Mouse (Mus musculus) left cerebral cortex, postnatal 10 days (tissue): ENCODE measurements at regions not wholly inside any gene's neighbourhood (a gene's known extent, or its start where the extent isn't known, plus 50 kb on each side); places are given as distances from the start of the nearest gene placed in this dataset.
A peak's percentile ranks its signal among the peaks of the same experiment; 100 is the strongest.

Source experiments
- DNase-seq, 2 experiments: peaks; one replicate each; pipeline ENCODE4 v3.0.0; 2021 to 2022; ENCODE audit warnings: low spot score in 2 of 2, mixed read lengths in 1 of 2; ENCODE audit errors: extremely low spot score in 1 of 2
- intact Hi-C: fragments of 180-260 bp; cut with DNase I; formaldehyde crosslinking; loops from one replicate; pipeline ENCODE4 v1.15.1; 2025

GRCm38 (mm10) chr3:41426946-41427345 is 128.6 kb upstream of the Jade1 start:
- intact Hi-C loops: no loop called here
- no peak for DNase-seq

DNA sequence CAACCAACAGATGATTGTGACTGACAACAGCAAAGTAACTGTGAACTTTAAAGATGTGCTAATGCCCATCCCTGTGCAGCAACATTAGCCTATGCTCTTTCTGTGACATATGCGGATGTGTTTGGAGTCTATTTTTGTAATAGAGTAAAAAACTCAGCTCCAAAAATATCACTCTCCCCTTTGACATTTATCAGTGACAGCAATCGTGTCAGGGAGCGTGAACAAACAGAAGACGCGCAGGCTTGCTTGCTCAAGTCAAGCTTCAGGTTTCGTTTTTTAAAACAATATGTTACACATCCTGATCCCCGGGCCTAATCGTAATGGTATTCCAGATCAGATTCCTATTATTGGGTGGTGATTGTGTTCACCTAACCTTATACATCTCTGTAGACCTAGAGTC is 129.7 kb upstream of the Jade1 start:
- DNase-seq: no peak
- intact Hi-C loops: no loop called here

GRCm38 (mm10) chr3:41424142-41424939 is 131.2 kb upstream of the Jade1 start:
- no peak for DNase-seq
- intact Hi-C loops: no loop called here

DNA sequence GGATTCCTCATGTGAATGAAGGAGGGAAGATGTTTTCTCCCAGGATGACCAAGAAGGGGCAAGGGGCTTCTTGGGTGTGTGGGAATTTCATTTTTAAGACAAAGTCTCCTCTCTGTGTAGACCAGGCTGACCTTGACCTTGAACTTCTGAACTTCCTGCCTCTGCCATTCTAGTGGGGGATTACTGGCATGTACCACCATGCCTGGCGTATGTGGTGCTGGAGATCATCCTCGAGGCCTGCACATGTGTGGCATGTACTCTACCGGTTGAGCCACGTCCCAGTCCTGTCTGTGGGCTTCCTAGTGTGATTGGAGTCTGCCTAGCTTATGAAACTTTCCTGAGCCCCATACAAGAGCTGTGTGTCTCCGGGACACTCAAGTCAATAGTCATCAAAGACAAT is 131.9 kb upstream of the Jade1 start:
- DNase-seq: no peak
- intact Hi-C loops: no loop called here

DNA sequence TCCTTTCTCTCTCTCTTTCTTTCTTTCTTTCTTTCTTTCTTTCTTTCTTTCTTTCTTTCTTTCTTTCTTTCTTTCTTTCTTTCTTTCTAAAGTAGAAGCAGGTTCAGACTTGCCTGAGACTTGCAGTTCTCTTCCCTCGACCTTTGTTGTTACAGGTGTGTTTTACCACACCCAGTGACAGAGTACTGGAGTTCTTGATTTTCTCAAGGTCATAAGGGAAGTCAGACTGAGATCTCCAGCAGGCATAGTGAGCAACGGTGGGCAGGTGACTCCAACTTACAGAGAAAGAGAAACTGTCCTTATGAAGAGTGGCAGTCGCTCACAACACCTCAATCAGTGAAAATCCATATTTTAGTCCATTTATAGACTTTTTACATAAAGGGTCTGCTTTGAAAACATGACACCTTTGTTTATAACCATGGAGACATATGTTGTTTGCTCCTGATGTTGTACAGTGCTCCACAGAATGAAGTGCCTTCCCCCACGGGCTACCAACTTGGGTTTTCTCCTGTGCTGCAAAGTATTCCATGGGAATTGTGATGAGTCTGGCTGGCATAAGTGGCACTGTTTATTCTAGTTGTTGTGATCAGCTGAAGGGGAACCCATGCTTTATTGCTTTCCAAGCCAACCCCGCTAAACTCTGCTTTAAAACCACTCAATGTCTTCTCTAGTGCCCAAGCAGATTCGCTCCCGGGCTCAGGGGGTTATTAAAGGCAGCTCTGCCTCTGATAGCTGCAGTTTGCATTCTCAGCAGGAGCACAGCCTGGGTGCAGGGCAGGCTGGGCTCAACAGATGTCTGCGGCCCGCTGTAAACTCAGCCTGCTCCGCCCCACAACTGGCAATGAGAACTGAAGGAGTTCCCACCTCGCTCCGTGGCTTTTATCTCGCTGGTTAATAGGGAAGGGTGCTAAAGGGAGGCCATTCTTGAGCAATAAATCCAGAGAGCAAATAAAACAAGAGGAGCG is 132.6 kb upstream of the Jade1 start:
- no peak for DNase-seq
- intact Hi-C loops: no loop called here

DNA sequence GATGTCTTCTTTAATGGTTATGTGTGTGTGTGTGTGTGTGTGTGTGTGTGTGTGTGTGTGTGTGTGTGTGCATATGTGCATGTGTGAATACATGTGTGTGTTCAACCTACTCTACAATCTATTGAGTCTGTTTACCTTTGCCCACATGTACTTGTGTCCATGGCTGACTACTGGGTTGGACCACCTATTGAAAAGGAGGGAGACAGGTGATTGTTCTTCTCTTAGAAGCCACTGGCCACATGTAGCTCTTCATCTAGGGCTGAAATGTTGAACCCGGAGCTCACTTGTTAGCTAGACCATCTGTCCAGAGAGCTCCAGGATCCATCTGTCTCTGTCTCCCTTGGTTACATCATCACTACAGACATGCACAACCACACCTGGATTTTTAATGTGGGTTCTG is 141.8 kb upstream of the Jade1 start:
- intact Hi-C loops: no loop called here
- no peak for DNase-seq

GRCm38 (mm10) chr3:41412698-41413097 is 142.8 kb upstream of the Jade1 start:
- no peak for DNase-seq
- intact Hi-C loops: no loop called here

DNA sequence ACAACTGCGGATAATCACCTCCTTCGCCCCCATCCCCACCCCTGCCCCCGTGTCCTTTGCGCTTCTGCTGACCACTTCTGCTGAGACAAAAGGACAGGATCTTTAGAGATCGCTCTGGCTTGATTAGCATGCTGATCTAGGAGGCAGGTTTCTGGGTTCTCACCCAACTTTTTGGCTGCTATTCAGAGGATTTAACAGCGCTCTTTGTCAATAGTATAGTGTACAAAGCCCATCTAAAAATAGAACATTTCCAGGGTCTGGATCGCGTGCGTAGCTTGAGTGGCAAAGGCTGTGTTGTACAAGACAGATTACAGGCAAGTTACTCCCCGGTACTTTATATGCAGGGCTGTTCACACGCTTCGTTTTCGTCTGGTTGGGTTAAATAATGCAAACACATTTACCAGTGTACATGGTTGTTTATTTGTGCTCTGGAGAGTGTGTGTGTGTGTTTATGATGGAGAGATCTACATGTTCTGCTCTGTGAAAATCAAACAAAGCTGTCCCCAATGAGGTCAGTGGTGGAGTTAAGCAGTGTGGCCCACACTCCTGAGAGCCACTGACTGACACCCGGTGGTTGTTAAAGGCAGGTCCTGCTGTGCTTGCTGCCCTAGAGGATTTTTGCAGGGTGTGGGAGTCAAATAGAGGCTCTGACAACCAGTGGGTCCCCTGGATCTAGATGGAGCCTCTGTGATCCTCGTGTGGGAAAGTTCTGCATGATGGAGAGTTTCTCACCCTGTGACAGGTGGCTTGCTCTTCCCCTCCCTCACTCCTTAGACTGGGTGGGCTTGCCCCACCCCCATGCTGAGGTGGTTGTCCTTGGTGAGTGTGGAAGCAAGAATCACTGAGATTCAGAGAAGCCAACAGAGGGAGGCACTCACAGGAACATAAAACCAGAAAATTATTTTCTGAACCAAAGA is 146.5 kb upstream of the Jade1 start:
- no peak for DNase-seq
- intact Hi-C loops: loop anchor here (10.0 kb wide), 1 partner anchor 156 kb away; no protein-coding TSS in a partner anchor

DNA sequence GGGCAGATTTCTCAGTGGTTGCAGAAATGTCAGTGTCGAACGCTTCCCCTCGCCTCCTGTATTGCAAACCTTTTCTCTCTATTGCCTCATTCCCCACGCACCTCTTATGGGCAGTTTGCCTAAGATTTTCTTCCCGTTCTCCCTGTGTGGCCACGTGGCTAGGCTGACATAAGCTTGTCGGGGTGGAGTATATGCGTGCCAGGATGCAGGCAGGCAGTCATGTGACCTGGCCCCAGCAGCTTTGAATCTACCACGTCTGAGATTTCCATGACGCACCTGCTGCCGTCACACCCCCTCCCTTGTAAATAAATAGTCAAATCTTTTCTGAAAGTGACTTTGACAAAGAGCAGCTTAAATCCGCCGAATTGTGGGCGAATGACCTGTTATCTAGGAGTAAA is 147.1 kb upstream of the Jade1 start:
- peak; percentile 41 to 57 for DNase-seq
- intact Hi-C loops: loop anchor here (10.0 kb wide), 1 partner anchor 156 kb away; no protein-coding TSS in a partner anchor

DNA sequence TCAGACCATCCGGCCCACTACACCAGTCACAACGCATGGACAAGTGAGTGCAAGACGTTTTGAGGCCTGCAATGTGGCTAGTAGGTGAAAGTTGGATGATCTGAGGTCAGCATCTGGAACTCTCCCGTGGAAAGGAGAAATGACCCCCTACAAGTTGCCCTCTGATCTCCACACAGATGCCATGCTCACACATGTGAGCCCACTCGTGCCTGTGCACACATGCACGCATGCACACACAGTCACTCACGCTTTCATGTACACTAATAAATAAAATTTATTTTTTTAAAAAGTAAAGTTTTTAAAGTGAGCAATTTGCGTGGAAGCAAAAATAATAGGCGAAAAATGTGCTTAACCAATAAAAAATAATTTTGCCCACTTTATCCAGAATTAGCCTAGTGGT is 147.5 kb upstream of the Jade1 start:
- DNase-seq: no peak
- intact Hi-C loops: loop anchor here (10.0 kb wide), 1 partner anchor 157 kb away; no protein-coding TSS in a partner anchor

DNA sequence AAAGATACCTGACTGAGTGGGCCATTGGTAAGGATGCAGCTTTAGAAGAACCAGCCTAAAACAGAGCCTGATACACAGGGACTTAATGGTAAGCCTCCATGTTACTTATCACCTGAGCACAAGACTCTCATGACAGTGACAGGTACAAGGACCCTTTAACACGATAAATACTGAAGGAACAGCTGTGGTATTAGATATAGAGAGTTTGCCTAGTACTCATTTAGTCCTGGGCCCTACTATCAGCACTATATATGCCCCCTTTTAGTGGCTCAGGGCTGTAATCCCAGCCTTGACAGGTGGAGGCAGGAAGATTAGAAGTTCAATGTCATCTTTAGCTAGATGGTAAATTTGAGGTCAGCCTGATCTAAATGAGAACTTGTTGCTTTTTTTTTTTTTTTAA is 148.0 kb upstream of the Jade1 start:
- DNase-seq: no peak
- intact Hi-C loops: loop anchor here (10.0 kb wide), 1 partner anchor 157 kb away; no protein-coding TSS in a partner anchor

- no peak for DNase-seq
- intact Hi-C loops: loop anchor here (10.0 kb wide), 1 partner anchor 163 kb away; no protein-coding TSS in a partner anchor
These were observed 153.7 kb upstream of the Jade1 start for GRCm38 (mm10) chr3:41401881-41402280.

DNA sequence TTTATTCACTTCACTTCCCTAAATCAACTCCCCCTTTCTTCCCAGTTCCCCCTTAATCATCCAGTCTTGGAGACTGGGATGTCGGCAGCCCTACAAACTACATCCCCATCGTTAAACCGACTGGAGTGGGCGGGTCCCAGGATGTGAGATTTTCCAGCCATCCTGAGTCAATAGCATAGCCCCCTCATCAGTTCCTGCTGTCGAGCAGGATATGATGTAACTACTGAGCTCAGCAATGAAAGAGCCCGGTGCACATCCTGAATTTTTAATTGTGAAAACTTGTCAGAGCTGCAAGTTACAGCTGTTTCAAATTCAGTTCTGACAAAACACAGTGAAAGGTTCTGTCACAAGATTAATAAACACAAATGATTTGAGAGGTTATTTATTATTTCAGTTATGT is 165.7 kb upstream of the Jade1 start:
- intact Hi-C loops: no loop called here
- no peak for DNase-seq

GRCm38 (mm10) chr3:41387469-41388212 is 167.9 kb upstream of the Jade1 start:
- intact Hi-C loops: no loop called here
- no peak for DNase-seq

DNA sequence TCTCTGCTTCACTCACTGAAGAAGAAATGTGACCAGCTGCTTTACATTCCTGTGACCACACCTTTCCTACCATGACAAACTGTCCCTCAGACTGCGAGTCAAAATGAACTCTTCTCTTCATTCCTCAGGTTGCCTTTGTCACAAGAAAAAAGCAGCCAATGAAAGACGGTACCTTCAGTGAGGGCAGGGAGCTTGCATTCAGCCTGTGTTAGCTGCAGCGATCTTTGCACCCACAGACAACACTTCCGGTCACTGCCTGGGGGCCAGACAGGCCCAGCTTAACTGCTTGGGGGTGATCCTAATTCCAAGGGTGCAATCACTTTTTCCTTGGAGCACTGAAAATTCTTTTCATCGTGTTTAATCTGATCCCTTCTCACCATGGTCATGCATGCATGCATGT is 169.2 kb upstream of the Jade1 start:
- DNase-seq: no peak
- intact Hi-C loops: no loop called here

GRCm38 (mm10) chr3:41384410-41384809 is 171.1 kb upstream of the Jade1 start:
- intact Hi-C loops: no loop called here
- DNase-seq: no peak

GRCm38 (mm10) chr3:41378576-41378975 is 177.0 kb upstream of the Jade1 start:
- no peak for DNase-seq
- intact Hi-C loops: no loop called here

- intact Hi-C loops: no loop called here
- DNase-seq: peak in 1 of 2 experiments; percentile 51
These were observed 177.6 kb upstream of the Jade1 start for GRCm38 (mm10) chr3:41377826-41378406.
